Mouse (Mus musculus): ENCODE data around the gene Pde4d.

Pde4d gene

GRCm38 (mm10) chr13:108489825-108490224 lies 40.1 kb downstream of the Pde4d start:
- in situ Hi-C loops (cut with MboI, MseI): no loop called here

- in situ Hi-C loops (cut with MboI, MseI): no loop called here
Measured at GRCm38 (mm10) chr13:108490872-108491271, 41.1 kb downstream of the Pde4d start.

GRCm38 (mm10) chr13:108492886-108493285 lies 43.1 kb downstream of the Pde4d start:
- in situ Hi-C loops (cut with MboI, MseI): no loop called here

GRCm38 (mm10) chr13:108494365-108494764 lies 44.6 kb downstream of the Pde4d start:
- in situ Hi-C loops (cut with MboI, MseI): no loop called here

- in situ Hi-C loops (cut with MboI, MseI): no loop called here
Measured at GRCm38 (mm10) chr13:108497768-108498167, 48.0 kb downstream of the Pde4d start.

GRCm38 (mm10) chr13:108498247-108498743 lies 48.5 kb downstream of the Pde4d start:
- in situ Hi-C loops (cut with MboI, MseI): no loop called here

GRCm38 (mm10) chr13:108498773-108499313 lies 49.1 kb downstream of the Pde4d start:
- in situ Hi-C loops (cut with MboI, MseI): no loop called here

- in situ Hi-C loops (cut with MboI, MseI): no loop called here
Measured at GRCm38 (mm10) chr13:108501386-108501785, 51.6 kb downstream of the Pde4d start.

GRCm38 (mm10) chr13:108524548-108524947 lies 74.8 kb downstream of the Pde4d start:
- in situ Hi-C loops (cut with MboI, MseI): no loop called here

GRCm38 (mm10) chr13:108524969-108525368 lies 75.2 kb downstream of the Pde4d start:
- in situ Hi-C loops (cut with MboI, MseI): no loop called here

GRCm38 (mm10) chr13:108526258-108527007 lies 76.7 kb downstream of the Pde4d start:
- in situ Hi-C loops (cut with MboI, MseI): no loop called here

GRCm38 (mm10) chr13:108527090-108527770 lies 77.5 kb downstream of the Pde4d start:
- in situ Hi-C loops (cut with MboI, MseI): no loop called here

- in situ Hi-C loops (cut with MboI, MseI): no loop called here
Measured at GRCm38 (mm10) chr13:108528343-108528742, 78.6 kb downstream of the Pde4d start.

- in situ Hi-C loops (cut with MboI, MseI): no loop called here
Measured at GRCm38 (mm10) chr13:108532875-108533274, 83.1 kb downstream of the Pde4d start.

GRCm38 (mm10) chr13:108536436-108536835 lies 86.7 kb downstream of the Pde4d start:
- in situ Hi-C loops (cut with MboI, MseI): no loop called here

- in situ Hi-C loops (cut with MboI, MseI): no loop called here
Measured at GRCm38 (mm10) chr13:108536951-108537350, 87.2 kb downstream of the Pde4d start.

- in situ Hi-C loops (cut with MboI, MseI): no loop called here
Measured at GRCm38 (mm10) chr13:108538760-108539369, 89.1 kb downstream of the Pde4d start.

- in situ Hi-C loops (cut with MboI, MseI): no loop called here
Measured at GRCm38 (mm10) chr13:108541488-108541887, 91.7 kb downstream of the Pde4d start.

GRCm38 (mm10) chr13:108542342-108542761 lies 92.6 kb downstream of the Pde4d start:
- in situ Hi-C loops (cut with MboI, MseI): no loop called here

- in situ Hi-C loops (cut with MboI, MseI): no loop called here
Measured at GRCm38 (mm10) chr13:108552288-108552687, 102.5 kb downstream of the Pde4d start.

GRCm38 (mm10) chr13:108552995-108553394 lies 103.2 kb downstream of the Pde4d start:
- in situ Hi-C loops (cut with MboI, MseI): no loop called here

- in situ Hi-C loops (cut with MboI, MseI): no loop called here
Measured at GRCm38 (mm10) chr13:108554901-108555300, 105.2 kb downstream of the Pde4d start.
